Mouse (Mus musculus): ENCODE data around the gene Prpf6.

The Prpf6 gene

DNA sequence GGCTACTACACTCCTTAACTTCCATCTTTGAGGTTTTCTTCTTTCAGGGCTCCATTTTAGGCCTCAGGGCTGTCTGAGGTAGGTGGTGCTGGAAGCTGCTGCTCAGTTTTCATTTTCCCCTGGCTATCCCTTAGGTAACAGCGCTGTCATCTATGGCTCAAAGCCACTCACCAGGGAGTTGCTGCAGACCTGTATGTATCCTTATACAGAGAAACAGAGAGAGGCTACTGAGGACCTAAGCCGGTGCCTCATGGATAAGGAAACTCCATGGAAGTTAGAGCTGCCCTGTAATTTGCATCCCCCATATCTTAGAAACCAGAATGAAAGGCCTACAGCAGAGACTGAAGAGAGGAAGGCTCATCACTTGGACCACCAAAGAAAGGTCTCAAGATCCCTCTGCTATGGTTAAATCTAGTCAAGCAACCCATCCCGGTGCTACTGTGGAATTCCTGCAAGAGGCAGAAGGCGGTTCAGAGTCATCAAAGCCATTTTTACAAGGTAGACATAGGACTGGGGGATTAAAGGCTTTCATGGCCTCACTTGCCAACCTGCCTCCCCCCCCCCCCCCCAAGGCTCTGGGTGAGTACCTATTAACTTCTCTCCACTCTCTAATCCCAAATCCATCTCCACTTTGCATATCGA, 11.4 kb upstream of the Prpf6 start:
- DNase-seq: no peak

- peak; percentile 71 for DNase-seq
These were observed 10.7 kb upstream of the Prpf6 start for GRCm38 (mm10) chr2:181581016-181581401.

GRCm38 (mm10) chr2:181581402-181582120, 10.1 kb upstream of the Prpf6 start:
- peak; percentile 88 for DNase-seq

- DNase-seq: no peak
These were observed 9.3 kb upstream of the Prpf6 start for GRCm38 (mm10) chr2:181582358-181582757.

DNA sequence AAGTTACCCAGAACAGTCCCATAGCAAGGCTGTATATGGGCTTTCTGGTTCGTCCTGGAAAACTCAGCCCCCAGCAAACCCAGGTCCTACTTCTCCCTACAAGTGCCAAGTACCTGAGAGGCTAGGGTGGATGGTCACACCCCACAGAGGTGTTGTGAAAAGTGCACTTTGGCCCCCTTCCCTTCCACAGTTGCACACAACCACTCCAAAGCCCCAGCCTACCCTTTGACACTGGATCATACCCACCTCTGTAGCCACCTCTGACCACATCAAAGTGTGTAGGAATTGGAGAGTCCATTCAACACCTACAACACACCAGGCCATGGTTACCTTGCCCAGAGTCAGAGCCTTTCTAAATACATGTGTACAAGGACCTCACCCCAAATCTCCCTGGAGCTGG, 8.7 kb upstream of the Prpf6 start:
- no peak for DNase-seq

- no peak for DNase-seq
These were observed 8.0 kb upstream of the Prpf6 start for GRCm38 (mm10) chr2:181583460-181584257.

DNA sequence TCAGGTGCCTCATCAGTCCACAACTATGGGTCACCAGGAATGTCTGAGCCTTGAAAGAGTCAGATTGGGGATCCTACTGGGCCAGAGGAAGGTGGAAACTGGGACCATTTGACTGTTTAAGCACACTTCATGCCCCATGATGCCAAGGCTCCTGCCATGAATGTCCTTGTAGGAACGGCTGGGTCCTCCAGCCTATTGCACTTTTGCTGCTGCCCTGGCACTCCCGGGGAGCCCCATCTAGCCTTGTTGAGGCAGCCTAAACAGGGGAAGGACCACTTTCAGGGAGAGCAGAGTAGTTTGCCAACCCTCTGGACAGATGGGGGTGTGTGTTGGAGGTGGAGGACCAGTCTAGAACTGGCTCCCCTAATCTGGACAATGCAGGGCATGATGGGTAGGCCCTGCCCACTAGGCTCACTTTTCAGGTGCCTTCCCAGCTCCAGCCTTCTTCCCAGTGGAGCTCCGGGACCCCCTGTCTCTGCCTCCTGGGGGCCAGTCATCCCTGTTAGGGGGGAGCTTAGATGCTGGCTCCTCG, 7.2 kb upstream of the Prpf6 start, which contains the start of gene Uckl1:
TSS of gene Uckl1 (minus strand) at position 482 of the 532 bp plus-strand sequence.
- no peak for DNase-seq

DNA sequence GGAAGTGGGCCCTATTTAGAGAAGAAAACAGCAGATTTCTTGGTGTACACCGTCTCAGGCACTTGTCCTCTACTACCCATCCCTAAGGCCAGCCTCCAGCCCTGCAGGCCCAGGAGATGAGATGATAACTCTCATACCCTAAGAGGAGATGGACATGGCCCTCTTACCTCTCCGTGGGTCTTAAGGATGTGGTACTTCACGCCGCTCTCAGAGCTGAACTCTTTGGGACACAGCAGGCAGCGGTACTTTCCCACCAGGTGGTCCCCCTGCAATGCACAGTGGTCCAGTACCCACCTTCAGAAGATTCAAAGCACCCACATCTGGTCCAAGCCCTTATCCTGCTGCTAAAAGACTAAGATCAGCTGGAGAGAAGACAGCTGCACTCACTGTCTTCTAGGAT, 6.2 kb upstream of the Prpf6 start:
- no peak for DNase-seq

GRCm38 (mm10) chr2:181586124-181586523, 5.5 kb upstream of the Prpf6 start:
- DNase-seq: no peak

DNA sequence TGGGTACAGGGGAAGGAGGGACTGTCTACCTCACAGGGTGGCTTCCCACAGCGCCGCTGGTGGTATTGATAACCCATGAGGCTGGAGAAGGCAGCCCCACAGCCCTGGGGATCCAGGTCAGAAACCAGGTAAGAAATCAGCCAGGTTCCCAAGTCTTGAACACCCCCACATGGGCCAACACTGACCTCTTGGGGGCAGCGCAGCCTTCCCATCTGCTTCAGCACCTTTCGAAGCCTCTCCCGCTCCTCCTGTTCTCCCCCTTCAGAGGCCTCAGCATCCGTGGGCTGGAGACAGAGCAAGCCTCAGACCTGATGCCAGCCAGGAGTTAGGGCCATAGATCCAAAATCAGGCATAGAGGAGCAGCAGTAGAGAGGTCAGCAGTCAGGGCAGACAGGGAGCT, 3.9 kb upstream of the Prpf6 start:
- no peak for DNase-seq

- no peak for DNase-seq
These were observed 3.4 kb upstream of the Prpf6 start for GRCm38 (mm10) chr2:181588229-181588780.

DNA sequence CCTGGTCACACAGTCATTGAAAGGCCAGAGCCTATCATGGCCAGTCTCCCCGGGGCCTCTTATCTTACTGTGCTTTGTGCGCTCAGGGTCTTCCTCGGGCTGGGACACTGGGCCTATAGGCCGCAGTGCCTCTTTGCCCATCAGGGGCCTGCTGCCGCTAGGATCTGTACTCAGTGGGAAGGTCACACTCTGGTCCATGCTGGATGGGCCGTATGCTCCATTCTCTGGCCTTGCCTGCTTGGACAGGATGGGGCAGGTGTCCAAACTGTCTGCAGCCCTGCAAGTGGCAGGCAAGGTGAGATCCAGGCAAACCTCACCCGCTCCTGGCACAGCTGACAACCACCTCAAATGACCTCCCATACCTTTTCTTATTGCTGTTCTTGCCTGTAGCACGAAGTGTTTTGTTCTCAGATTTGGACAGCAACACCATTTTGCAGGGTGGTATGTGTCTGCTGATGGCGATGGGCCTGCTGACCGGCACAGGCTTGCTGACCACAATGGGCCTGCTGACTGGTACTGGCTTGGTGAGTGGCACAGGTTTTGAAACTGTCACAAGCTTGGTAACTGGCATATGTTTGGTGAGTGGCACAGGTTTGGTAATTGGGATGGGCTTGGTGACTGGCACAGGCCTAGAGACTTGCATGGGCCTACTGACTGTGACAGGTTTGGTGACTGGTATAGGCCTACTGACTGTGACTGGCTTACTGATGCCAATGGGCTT, 2.5 kb upstream of the Prpf6 start:
- DNase-seq: no peak

DNA sequence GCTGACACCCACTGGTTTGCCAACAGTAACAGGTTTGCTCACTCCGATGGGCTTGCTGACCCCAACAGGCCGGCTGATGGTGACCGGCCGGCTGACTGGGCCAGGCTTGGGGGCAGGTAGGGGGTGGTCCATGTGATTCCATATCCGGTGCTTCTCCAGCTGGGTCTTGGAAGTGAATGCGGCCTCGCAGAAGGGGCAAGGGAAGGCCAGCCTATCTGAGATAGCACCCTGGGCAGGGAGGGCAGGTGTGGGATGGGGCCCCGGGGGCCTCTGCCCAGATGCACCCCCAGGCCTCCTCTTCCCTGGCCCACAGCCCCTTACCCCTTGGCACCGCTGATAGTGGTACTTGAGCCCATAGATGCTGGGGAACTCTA, 1.9 kb upstream of the Prpf6 start:
- no peak for DNase-seq

DNA sequence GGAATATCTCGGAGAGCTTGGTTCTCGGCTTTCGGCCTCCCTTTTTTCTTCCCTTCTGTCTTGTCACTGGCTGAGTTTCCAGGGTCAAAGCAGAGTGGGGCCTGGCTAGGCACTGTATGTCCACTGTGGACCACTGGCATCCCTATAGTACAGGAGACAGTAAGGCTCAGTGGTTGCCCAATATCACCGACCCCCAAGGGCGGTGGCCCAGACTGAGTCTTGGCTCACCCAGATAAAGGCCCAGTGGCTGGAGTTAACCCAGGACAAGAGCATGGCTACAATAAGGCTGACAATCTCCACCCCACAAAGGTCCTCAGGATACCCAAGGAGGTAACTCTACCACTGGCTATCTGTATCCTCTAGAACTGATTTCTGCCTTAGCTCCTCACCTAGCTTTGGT, 1.2 kb upstream of the Prpf6 start:
- DNase-seq: no peak

- peak; percentile 72 for DNase-seq
These were observed 768 bp downstream of the Prpf6 start, which contains the start of gene Zfp512b for GRCm38 (mm10) chr2:181592231-181593041. Zfp512b (minus strand) TSS chr2:181592803.

- no peak for DNase-seq
These were observed 1.4 kb downstream of the Prpf6 start for GRCm38 (mm10) chr2:181593042-181593421.

GRCm38 (mm10) chr2:181593937-181594336, 2.3 kb downstream of the Prpf6 start:
- no peak for DNase-seq

GRCm38 (mm10) chr2:181594946-181595696, 3.5 kb downstream of the Prpf6 start:
- DNase-seq: no peak

- DNase-seq: no peak
These were observed 4.7 kb downstream of the Prpf6 start for GRCm38 (mm10) chr2:181596221-181596960.
